Mouse (Mus musculus): Measurements from ENCODE around the gene Ankrd11. TPM values are rescaled to one million over a fixed set of nuclear protein-coding genes. Genes with fewer than 3 reads are reported as not detected.

Gene Ankrd11
- total and polyA plus RNA-seq, 2 experiments from 2014 or later = 75.9 to 96.6 TPM

GRCm38 (mm10) chr8:123024226-123024625 is 17.9 kb downstream of the Ankrd11 start:
- WGBS = 94% methylated on average over 2 of the region's 2 CpGs

GRCm38 (mm10) chr8:123022727-123023126 is 19.4 kb downstream of the Ankrd11 start:
- Histone ChIP-seq H3K9ac (replicated peaks; ENCODE audit: low read length) (no peak overlapping the region), H3K4me2 (ENCODE audit: low read depth, low read length) (no peak overlapping the region), H3K27ac (no peak overlapping the region), H3K9me3 (ENCODE audit: low read length) (no peaks in the 10 kb centered on the region), H3K4me1 (ENCODE audit: insufficient read depth, low read length) (peaks cover 6% of the 10 kb centered on the region), H3K36me3 (ENCODE audit: insufficient read depth, low read length) (no peaks in the 10 kb centered on the region), H3K4me3 (ENCODE audit: low read length) (no peak overlapping the region), H3K27me3 (ENCODE audit: insufficient read depth, low read length) (no peaks in the 10 kb centered on the region)
- WGBS = 82% methylated on average over 3 of the region's 3 CpGs
- no peak for TF ChIP-seq CTCF (IDR thresholded peaks at IDR 0.05; ENCODE audit: low read depth)
- ATAC-seq (no peak), DNase-seq (ENCODE audit: low spot score) (no peak)

More at GRCm38 (mm10) chr8:123024226-123024625, 17.9 kb downstream of the Ankrd11 start:
- Histone ChIP-seq H3K4me1 (ENCODE audit: insufficient read depth, low read length) (no peaks in the 10 kb centered on the region), H3K4me2 (ENCODE audit: low read depth, low read length) (no peak overlapping the region), H3K9me3 (ENCODE audit: low read length) (no peaks in the 10 kb centered on the region), H3K36me3 (ENCODE audit: insufficient read depth, low read length) (no peaks in the 10 kb centered on the region), H3K9ac (replicated peaks; ENCODE audit: low read length) (no peak overlapping the region), H3K27ac (no peak overlapping the region), H3K4me3 (ENCODE audit: low read length) (no peak overlapping the region), H3K27me3 (ENCODE audit: insufficient read depth, low read length) (no peaks in the 10 kb centered on the region)
- no peak for ATAC-seq
- no peak for TF ChIP-seq CTCF (IDR thresholded peaks at IDR 0.05; ENCODE audit: low read depth)
- no peak for DNase-seq (ENCODE audit: low spot score)

- H3K27me3 ChIP-seq (ENCODE audit: insufficient read depth, low read length) = no peaks in the 10 kb centered on the region
- ATAC-seq = no peak
- no peaks in the 10 kb centered on the region for H3K36me3 ChIP-seq (ENCODE audit: insufficient read depth, low read length)
- no peak for DNase-seq (ENCODE audit: low spot score)
- 79% methylated on average over 1 of the region's 1 CpGs for WGBS
- H3K9me3 ChIP-seq (ENCODE audit: low read length) = no peaks in the 10 kb centered on the region
- no peak overlapping the region for H3K4me2 ChIP-seq (ENCODE audit: low read depth, low read length)
- H3K27ac ChIP-seq = no peak overlapping the region
- no peak for TF ChIP-seq CTCF (IDR thresholded peaks at IDR 0.05; ENCODE audit: low read depth)
- H3K4me3 ChIP-seq (ENCODE audit: low read length) = no peak overlapping the region
- peaks cover 6% of the 10 kb centered on the region for H3K4me1 ChIP-seq (ENCODE audit: insufficient read depth, low read length)
- H3K9ac ChIP-seq (replicated peaks; ENCODE audit: low read length) = no peak overlapping the region
These were observed 20.8 kb downstream of the Ankrd11 start for GRCm38 (mm10) chr8:123021259-123021658.

- Histone ChIP-seq H3K9ac (replicated peaks; ENCODE audit: low read length) (no peak overlapping the region), H3K27ac (no peak overlapping the region), H3K9me3 (ENCODE audit: low read length) (no peaks in the 10 kb centered on the region), H3K36me3 (ENCODE audit: insufficient read depth, low read length) (no peaks in the 10 kb centered on the region), H3K4me2 (ENCODE audit: low read depth, low read length) (no peak overlapping the region), H3K4me3 (ENCODE audit: low read length) (no peak overlapping the region), H3K27me3 (ENCODE audit: insufficient read depth, low read length) (no peaks in the 10 kb centered on the region), H3K4me1 (ENCODE audit: insufficient read depth, low read length) (peaks cover 6% of the 10 kb centered on the region)
- no peak for TF ChIP-seq CTCF (IDR thresholded peaks at IDR 0.05; ENCODE audit: low read depth)
- ATAC-seq = no peak
- DNase-seq (ENCODE audit: low spot score) = no peak
- 76% methylated on average over 2 of the region's 2 CpGs for WGBS
These were observed 21.2 kb downstream of the Ankrd11 start for GRCm38 (mm10) chr8:123020859-123021258.

GRCm38 (mm10) chr8:123020084-123020483 is 22.0 kb downstream of the Ankrd11 start:
- ATAC-seq (no peak), DNase-seq (ENCODE audit: low spot score) (no peak)
- H3K4me2 ChIP-seq (ENCODE audit: low read depth, low read length) = no peak overlapping the region
- TF ChIP-seq CTCF (IDR thresholded peaks at IDR 0.05; ENCODE audit: low read depth) = no peak
- H3K36me3 ChIP-seq (ENCODE audit: insufficient read depth, low read length) = no peaks in the 10 kb centered on the region
- H3K4me1 ChIP-seq (ENCODE audit: insufficient read depth, low read length) = peaks cover 6% of the 10 kb centered on the region
- 62% methylated on average over 2 of the region's 2 CpGs for WGBS
- H3K4me3 ChIP-seq (ENCODE audit: low read length) = no peak overlapping the region
- H3K9ac ChIP-seq (replicated peaks; ENCODE audit: low read length) = no peak overlapping the region
- H3K9me3 ChIP-seq (ENCODE audit: low read length) = no peaks in the 10 kb centered on the region
- H3K27ac ChIP-seq = no peak overlapping the region
- H3K27me3 ChIP-seq (ENCODE audit: insufficient read depth, low read length) = no peaks in the 10 kb centered on the region

- Histone ChIP-seq H3K9ac (replicated peaks; ENCODE audit: low read length) (no peak overlapping the region), H3K36me3 (ENCODE audit: insufficient read depth, low read length) (no peaks in the 10 kb centered on the region), H3K27me3 (ENCODE audit: insufficient read depth, low read length) (no peaks in the 10 kb centered on the region), H3K4me2 (ENCODE audit: low read depth, low read length) (no peak overlapping the region), H3K4me1 (ENCODE audit: insufficient read depth, low read length) (peaks cover 6% of the 10 kb centered on the region), H3K4me3 (ENCODE audit: low read length) (no peak overlapping the region), H3K9me3 (ENCODE audit: low read length) (no peaks in the 10 kb centered on the region), H3K27ac (no peak overlapping the region)
- no peak for ATAC-seq
- WGBS = 55% methylated on average over 4 of the region's 4 CpGs
- TF ChIP-seq CTCF (IDR thresholded peaks at IDR 0.05; ENCODE audit: low read depth) = no peak
- DNase-seq (ENCODE audit: low spot score) = no peak
These were observed 23.5 kb downstream of the Ankrd11 start for GRCm38 (mm10) chr8:123018484-123019164.

GRCm38 (mm10) chr8:123017143-123017542 is 24.9 kb downstream of the Ankrd11 start:
- WGBS = 95% methylated on average over 4 of the region's 4 CpGs
- Histone ChIP-seq H3K9ac (replicated peaks; ENCODE audit: low read length) (no peak overlapping the region), H3K4me2 (ENCODE audit: low read depth, low read length) (no peak overlapping the region), H3K4me1 (ENCODE audit: insufficient read depth, low read length) (peaks cover 6% of the 10 kb centered on the region), H3K4me3 (ENCODE audit: low read length) (no peak overlapping the region), H3K27me3 (ENCODE audit: insufficient read depth, low read length) (no peaks in the 10 kb centered on the region), H3K9me3 (ENCODE audit: low read length) (no peaks in the 10 kb centered on the region), H3K36me3 (ENCODE audit: insufficient read depth, low read length) (no peaks in the 10 kb centered on the region), H3K27ac (no peak overlapping the region)
- ATAC-seq = no peak
- TF ChIP-seq CTCF (IDR thresholded peaks at IDR 0.05; ENCODE audit: low read depth) = no peak
- no peak for DNase-seq (ENCODE audit: low spot score)
